Mouse (Mus musculus) cerebellum, adult (tissue): Measurements from ENCODE around the gene Mboat1.

Source experiments
- ATAC-seq: cut with Nextera tagmentation; 2 replicates; pipeline ENCODE4 v1.9.2; 2017; ENCODE audit warnings: mild to moderate bottlenecking, moderate library complexity, mixed read lengths; ENCODE audit not compliant: insufficient number of reproducible peaks, low FRiP score, low TSS enrichment

Gene Mboat1

DNA sequence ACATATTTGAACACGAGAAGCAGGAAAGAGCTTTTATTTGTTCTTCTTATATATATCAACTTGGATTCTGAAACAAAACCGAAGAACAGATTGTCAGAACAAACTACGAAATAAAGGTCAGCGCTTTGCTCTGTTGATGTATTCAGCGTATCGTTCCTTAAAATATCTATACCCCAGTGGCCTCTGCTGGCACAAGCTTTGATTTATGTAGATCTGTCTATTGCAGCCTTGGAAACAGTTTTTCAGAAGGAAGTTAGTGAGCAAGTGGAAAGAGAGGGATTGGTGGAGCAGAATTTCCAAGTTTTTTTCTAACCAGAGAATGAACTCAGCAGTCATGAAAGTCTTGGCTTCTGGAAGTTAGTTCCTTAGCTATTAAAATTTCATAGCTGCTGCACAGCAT lies 103.1 kb downstream of the Mboat1 start:
- ATAC-seq: no peak

DNA sequence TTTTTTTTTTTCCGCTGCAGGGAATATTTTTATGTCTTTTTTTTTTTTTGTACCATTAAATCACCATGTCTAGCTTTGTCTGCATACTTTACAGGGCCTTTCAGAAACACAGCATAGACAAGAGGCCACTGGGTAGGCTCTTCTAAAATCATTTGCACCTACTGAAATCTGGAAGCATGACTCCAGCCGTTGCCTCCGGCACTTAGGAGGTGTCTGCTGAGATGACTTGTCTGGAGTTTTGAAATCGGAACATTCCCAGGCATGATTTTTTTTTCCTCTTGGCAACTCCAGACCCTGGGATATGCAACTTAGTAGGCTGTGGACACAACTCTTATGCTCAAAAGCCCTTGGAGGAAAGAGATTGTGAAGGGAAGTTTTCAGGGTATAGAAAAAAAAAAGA lies 109.3 kb downstream of the Mboat1 start:
- no peak for ATAC-seq

DNA sequence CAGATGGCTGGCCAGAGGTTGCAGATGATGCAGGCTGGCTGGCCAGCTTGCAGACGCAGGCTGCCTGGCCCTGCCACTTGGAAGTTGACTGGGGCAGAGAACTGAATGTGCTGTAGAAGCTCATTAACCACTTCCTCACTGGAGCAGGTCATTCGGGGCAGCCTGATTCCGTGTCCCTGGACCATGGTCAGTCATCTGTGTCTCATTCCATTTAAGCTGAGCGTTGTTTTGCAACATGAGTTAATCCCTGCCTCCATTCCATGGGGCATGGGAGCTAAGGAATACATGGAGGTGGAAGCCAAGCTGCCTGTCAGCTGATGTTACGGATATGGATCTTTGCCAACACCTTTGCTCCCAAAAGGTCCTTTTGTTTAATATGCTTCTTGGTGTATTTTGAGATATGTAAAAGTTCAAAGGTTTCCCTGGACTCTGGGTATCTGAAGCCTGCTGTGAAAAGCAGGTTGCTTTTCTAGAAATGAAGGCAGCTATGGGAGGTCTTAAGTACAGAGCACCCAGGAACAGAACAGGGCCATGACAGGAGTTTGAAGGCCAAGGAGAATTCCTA lies 114.1 kb downstream of the Mboat1 start:
- no peak for ATAC-seq

DNA sequence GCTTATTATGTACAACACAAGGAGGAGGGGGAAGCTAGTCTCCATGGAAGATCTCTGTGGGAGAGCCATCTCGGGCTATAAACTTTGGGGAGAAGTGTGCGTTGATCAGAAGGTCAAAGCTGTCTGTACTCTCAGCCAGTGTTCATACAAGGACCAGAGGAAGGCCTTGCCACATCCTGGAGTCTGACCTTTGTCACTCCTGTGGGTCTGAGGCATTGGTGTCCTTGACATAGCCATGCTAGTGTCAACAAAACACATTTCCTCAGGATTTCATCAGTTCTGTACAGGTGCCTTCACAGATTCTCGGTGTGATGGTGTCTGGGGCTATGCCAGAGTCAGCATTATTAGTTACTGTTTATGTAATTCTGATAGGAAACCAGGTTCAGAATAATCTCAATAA lies 115.1 kb downstream of the Mboat1 start:
- no peak for ATAC-seq

DNA sequence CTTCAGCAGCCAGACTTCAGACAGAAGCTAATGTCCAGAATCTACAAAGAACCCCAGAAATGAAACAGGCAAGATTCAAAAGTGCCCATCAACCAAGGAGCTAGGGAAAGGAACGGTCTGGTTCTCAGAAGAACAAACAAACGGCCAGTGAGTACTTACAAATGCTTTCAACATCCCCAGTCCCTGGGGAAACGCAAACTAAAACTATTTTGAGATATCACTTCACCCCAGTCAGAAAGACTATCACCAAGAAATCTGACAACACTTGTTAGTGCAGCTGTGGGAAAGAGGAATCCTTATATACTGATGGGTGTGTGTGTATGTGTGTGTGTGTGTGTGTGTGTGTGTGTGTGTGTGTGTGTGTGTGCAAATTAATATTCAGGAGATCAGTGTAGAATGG lies 116.4 kb downstream of the Mboat1 start:
- ATAC-seq: no peak

DNA sequence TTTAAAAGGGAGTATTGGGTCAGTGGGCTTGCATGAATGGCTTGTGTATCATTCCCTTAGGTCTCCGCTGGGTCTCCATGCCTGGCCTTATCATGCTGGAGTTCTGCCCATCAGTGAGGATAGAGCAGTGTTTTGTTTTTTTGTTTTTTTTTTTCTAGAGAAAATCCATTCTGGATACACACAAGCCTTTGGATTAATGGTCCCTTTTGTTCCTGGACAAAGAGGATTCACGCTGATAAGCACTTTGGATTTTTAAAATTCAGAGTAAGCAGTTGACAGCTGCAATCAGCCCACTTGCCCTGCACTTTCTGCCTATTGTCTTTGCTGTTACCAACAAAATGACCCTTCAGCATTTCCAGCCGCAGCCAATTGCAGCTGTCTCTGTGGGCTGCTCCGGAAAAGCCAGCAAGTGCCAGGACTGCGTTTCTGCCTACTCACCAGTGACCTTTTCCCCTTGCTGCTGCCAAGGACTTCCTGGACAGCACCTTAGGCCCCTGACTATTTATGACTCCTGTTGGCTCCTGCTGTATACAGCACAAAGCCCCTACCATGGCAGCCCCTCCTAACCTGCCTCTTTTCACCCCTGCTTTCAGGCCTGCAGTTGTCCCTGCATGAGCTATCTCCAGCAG lies 117.5 kb downstream of the Mboat1 start:
- ATAC-seq: no peak

DNA sequence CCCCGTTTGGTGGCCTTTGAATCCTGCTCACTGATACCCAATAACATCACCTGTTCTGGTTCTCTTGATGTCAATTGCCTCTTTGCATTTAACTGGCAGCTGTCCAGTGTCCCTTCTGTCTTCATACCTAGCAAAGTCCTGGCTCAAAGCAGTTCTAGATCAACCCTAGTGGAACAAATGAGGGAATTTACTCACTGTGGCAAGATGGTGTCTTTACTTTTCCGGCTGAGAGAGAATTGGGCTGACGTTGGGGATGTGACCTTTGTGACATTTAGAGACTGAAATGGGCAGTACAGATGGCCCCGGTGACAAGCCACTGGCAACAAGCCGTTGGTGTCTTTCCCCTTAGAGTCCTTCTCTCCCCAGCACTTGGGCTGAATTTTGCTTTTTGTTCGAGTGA lies 118.1 kb downstream of the Mboat1 start:
- no peak for ATAC-seq

DNA sequence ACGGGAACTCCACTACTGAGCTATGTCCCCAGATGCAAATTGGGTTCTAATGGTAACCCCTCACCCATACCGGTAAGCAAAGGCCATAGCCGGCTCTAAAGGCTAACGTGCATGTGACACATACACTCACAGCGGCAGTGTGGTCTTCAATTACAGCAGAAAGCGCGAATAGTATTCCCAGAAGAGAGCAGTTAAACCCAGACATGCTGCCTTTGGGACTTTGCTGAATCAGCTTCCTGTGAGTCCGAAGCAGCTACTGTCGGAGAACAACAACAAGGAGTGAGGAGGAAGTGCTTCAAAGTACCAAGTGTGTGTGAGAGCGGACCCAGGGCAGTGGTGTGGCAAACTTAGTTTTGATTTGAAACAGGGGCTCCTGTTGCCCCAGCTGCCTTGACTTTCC lies 122.5 kb downstream of the Mboat1 start:
- no peak for ATAC-seq

DNA sequence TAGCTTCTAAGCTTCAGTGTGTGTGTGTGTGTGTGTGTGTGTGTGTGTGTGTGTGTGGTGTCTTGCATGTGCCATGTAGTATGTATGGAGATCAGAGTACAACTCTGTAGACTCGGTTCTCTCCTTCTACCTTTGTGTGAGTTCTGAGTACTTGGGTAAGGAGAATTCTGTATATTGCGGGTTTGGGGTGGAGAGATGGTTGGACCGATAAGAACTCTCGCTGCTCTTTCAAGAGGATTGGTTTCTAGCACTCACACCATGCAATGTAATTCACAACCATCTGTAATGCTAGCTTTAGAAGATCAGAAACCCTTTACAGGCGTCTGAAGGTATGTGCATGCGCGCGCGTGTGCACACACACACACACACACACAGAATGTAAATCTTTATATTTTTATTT lies 123.0 kb downstream of the Mboat1 start:
- ATAC-seq: no peak

DNA sequence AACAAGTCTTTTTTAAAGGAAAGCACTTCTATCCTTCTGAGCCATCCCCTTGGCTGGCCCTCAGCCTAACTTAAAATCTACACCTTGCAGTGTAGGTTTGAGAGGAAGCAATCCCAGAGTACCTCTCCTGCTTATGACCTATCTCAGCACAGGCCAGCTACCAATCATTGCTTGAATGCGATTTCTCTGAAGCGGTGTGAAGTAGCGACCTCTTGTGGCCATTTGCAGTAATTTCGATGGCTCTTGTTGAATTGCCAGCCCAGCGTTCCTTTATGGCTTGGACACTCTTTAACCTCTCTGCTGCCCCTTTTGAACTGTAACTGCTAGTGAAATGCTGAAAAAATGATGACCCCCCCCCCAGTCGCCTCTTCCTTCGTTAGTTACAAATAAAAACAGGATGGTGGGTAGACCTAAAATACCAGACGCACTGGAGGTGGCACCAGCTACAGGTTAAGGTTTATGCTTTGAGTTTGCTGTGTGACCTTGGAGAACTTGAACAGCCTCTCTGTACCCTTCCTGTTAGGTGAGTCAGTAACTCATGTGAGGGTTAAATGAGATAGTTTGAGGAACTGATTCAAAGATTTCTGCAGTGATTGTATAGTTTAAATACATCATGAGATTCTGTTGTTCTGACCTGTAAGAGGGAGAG lies 123.7 kb downstream of the Mboat1 start:
- ATAC-seq: peak; percentile 69

DNA sequence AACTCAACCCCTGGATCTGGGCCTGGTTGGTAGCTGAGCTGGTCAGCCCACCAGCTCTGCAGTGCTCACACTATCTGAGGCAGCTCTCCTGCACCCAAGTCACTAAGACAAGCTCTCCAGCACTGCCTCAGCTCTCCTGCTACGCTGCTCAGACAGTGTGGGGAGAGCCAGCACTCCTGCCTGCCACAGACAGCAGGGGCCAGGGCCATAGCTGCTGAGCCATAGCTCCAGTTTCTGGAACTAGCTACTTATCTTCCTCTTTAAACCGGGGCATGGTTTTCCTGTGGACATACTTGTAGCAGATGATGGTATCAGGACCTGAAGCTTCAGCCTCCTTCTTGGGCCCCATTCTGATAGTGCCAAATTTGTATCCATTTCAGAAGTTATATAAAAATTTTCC lies 127.4 kb downstream of the Mboat1 start:
- no peak for ATAC-seq

DNA sequence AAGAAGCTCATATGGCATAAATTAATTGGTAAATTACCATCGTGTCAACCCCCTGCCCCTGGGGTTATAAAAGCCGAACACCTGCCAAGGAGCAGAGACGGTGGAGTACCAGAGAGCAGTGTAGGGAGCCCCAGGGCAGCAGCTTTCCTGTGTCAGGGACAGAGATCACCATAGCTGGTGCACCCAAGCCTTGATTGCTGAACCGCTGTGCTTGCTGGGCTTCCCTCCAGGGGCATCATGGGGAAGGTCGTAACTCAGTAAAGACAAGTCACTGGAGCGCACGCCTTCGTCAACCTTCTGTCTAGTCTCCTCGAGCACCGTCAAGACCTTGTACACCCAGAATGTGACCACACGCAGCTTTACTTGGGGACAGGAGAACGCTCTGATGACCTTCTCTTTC lies 128.0 kb downstream of the Mboat1 start:
- no peak for ATAC-seq

DNA sequence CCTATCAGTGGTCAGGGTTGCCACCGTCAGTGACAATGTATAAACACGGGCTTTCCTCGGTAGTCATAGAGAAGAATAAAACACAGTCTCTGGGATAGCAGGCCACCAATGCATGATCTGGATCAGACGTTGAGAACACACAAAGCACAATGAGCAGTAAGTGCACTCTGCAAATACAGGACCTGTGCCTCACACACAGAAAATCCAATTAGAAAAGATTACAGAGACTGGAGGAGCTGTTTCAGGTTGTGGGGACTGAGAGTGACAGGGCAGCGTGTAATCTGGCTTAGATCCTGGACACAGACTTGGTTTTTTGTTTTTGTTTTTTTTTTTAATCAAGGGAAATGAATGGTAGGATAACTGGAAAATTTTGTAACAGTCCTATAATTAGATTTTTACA lies 128.5 kb downstream of the Mboat1 start:
- ATAC-seq: no peak

DNA sequence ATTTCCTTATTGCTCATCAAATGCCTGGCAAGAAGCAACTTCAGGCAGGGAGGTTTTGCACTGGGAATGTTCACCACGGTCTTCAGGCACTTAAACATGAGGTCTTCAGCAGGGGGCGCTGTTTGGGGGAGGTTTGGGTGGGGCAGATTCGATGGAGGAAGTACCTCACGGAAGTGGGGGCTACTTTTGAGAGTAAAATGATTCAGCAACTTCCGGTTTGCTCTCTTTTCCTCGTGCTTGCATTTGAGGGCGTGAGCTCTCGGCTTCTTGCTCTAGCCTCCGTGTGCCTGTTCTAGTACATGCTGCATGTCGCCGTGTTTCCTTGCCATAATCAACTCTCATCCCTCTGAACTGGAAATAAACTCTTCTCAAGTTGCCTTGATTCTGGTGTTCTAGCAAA lies 129.7 kb downstream of the Mboat1 start:
- ATAC-seq: no peak

DNA sequence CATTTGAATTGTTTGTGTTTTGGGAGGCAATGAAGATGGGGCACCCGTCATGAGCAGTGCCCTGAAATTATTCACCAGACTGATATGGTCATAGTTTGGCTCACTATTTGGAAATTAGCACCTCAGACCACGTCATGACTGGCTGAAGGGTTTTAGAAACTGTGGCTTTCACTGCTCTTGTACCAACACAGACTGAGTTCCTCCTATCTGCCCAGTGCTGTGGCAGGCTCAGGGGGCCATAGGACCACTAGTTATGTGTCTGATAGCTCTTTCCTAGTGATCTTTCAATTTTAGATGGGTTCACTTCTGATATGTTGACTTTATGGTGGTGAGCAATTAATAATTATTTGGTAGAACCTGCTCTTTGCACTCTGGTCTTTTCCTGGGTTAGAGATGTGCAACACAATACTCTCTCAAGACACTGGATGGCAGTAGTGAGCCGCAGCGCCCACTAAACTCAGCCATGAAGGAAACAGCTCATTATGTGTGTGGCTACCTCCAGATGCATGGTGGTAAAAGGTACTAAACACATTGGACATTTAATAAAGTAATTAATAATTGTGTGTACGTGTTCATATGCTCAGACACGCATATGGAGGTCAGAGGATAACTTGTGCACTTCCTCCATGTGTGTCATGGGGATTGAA lies 135.9 kb downstream of the Mboat1 start:
- no peak for ATAC-seq
